Mouse (Mus musculus) lung, postnatal 0 days (tissue): ENCODE results near the gene Fyb. TPM values are rescaled to one million over a fixed set of nuclear protein-coding genes. Genes with fewer than 3 reads are reported as not detected.

ENCODE experiments used
- ATAC-seq: fragments of 200-750 bp; cut with Nextera tagmentation; 2 replicates; pipeline ENCODE4 v1.8.0; 2017; ENCODE audit warnings: moderate library complexity
- DNase-seq: peaks from one replicate; pipeline ENCODE4 v3.0.0-alpha.2; 2016; ENCODE audit warnings: low spot score
- H3K27ac ChIP-seq: fragments of 300-500 bp; sonication (generic); 2 replicates; pipeline ENCODE4 v1.5.1; 2014; ENCODE audit warnings: antibody characterized with exemption, mild to moderate bottlenecking, low read length, mixed read lengths
- H3K27me3 ChIP-seq: fragments of 300-500 bp; sonication (generic); replicated peaks from 2 replicates; pipeline ENCODE4 v1.6.1; 2014; ENCODE audit warnings: low read length, mixed read lengths; ENCODE audit not compliant: insufficient read depth
- H3K36me3 ChIP-seq: fragments of 300-500 bp; sonication (generic); 2 replicates; pipeline ENCODE4 v1.6.1; 2014; ENCODE audit warnings: low read length, mixed read lengths; ENCODE audit not compliant: insufficient read depth
- H3K4me1 ChIP-seq: fragments of 300-500 bp; sonication (generic); 2 replicates; pipeline ENCODE4 v1.6.1; 2014; ENCODE audit warnings: antibody characterized with exemption, low read depth, low read length, mixed read lengths; ENCODE audit not compliant: insufficient read depth
- H3K4me2 ChIP-seq: fragments of 300-500 bp; sonication (generic); replicated peaks from 2 replicates; pipeline ENCODE4 v1.6.1; 2014; ENCODE audit warnings: low read depth, mild to moderate bottlenecking, low read length, moderate library complexity, mixed read lengths
- H3K4me3 ChIP-seq: fragments of 300-500 bp; sonication (generic); 2 replicates; pipeline ENCODE4 v1.5.1; 2014; ENCODE audit warnings: low read depth, low read length
- H3K9ac ChIP-seq: fragments of 300-500 bp; sonication (generic); replicated peaks from 2 replicates; pipeline ENCODE4 v1.6.1; 2014; ENCODE audit warnings: low read depth, mild to moderate bottlenecking
- H3K9me3 ChIP-seq: fragments of 300-500 bp; sonication (generic); 2 replicates; pipeline ENCODE4 v1.6.1; 2016; ENCODE audit warnings: low read length, mixed read lengths
- CTCF ChIP-seq: IDR thresholded peaks from 2 replicates; pipeline ENCODE4 v1.5.1; 2016; ENCODE audit warnings: antibody characterized with exemption, mild to moderate bottlenecking
- EP300 ChIP-seq: IDR thresholded peaks from 2 replicates; pipeline ENCODE4 v1.6.1; 2016; ENCODE audit warnings: antibody characterized with exemption, mild to moderate bottlenecking, control low read depth
- WGBS: fragments of 180-500 bp; shearing (Covaris S2); extraction: QIAGEN DNeasy Blood & Tissue Kit; methylation state at CpG from one replicate; pipeline ENCODE4 v1.1.7; 2014; 5-methylcytosine and 5-hydroxymethylcytosine counted together
- polyA plus RNA-seq: library from polyadenylated mRNA; unstranded; fragments of >200 nt; fragmentation: Nextera tagmentation; extraction: Ambion mirVana; gene quantifications from 2 replicates; pipeline ENCODE4 v1.2.1, GENCODE M21; 2015

Gene Fyb
- polyA plus RNA-seq, 1 experiment from 2014 or later = 7.5 TPM

- WGBS = 32% methylated on average over 14 of the region's 14 CpGs
- no peak overlapping the region for H3K4me2 ChIP-seq
- TF ChIP-seq CTCF = no peak
- no peak for TF ChIP-seq EP300
These were observed 146.3 kb downstream of the Fyb start for GRCm38 (mm10) chr15:6668793-6669437.

GRCm38 (mm10) chr15:6678479-6678878, 155.8 kb downstream of the Fyb start:
- H3K4me1 ChIP-seq = no peaks in the 10 kb centered on the region
- H3K27me3 ChIP-seq = no peaks in the 10 kb centered on the region
- no peak overlapping the region for H3K9ac ChIP-seq
- H3K4me3 ChIP-seq = no peak overlapping the region
- no peaks in the 10 kb centered on the region for H3K36me3 ChIP-seq
- TF ChIP-seq EP300 (no peak), CTCF (no peak)
- no peak for ATAC-seq
- no peaks in the 10 kb centered on the region for H3K9me3 ChIP-seq
- WGBS = 79% methylated on average over 2 of the region's 2 CpGs
- no peak overlapping the region for H3K27ac ChIP-seq
- DNase-seq = no peak
- no peak overlapping the region for H3K4me2 ChIP-seq

More at GRCm38 (mm10) chr15:6668793-6669437, 146.3 kb downstream of the Fyb start:
- Histone ChIP-seq H3K27me3 (no peaks in the 10 kb centered on the region), H3K27ac (no peak overlapping the region), H3K36me3 (no peaks in the 10 kb centered on the region), H3K4me1 (no peaks in the 10 kb centered on the region), H3K4me3 (no peak overlapping the region), H3K9me3 (no peaks in the 10 kb centered on the region), H3K9ac (no peak overlapping the region)
- ATAC-seq (no peak), DNase-seq (no peak)

DNA sequence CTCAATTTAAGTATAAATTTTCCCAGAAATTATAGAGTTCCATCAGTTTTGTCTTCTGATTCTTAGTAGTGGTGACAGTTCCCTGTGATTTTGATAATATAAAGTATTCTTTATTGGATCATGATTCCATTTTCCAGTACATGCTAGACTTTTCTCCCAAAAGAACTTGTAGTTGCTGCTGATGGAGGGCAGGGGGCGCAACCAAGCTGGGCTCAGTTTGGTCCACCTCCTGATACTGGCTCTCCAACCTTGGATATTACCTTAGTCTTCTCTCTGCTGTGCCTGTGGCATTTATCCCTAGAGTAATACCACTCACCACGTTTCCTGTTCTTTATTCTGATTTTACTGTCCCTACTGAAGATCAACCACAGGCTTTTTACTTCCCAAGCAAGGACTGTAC, 179.5 kb downstream of the Fyb start:
- Histone ChIP-seq H3K36me3 (no peaks in the 10 kb centered on the region), H3K27ac (no peak overlapping the region), H3K4me3 (no peak overlapping the region), H3K9me3 (no peaks in the 10 kb centered on the region), H3K27me3 (no peaks in the 10 kb centered on the region; the same call in 1 of the 2 replicates), H3K4me1 (no peaks in the 10 kb centered on the region), H3K4me2 (no peak overlapping the region), H3K9ac (no peak overlapping the region)
- 59% methylated on average over 2 of the region's 2 CpGs for WGBS
- no peak for ATAC-seq
- no peak for DNase-seq
- TF ChIP-seq CTCF = peak; percentile 62
- TF ChIP-seq EP300 = no peak

GRCm38 (mm10) chr15:6705351-6705901, 182.8 kb downstream of the Fyb start:
- whole genome bisulfite sequencing = 46% methylated on average over 7 of the region's 7 CpGs
- no peak overlapping the region for H3K4me3 ChIP-seq
- no peak for ATAC-seq
- H3K27ac ChIP-seq = no peak overlapping the region
- DNase-seq = no peak
- H3K36me3 ChIP-seq = no peaks in the 10 kb centered on the region
- TF ChIP-seq EP300 (no peak), CTCF (no peak)
- H3K4me1 ChIP-seq = peaks cover under 1% of the 10 kb centered on the region; the same call in 1 of the 2 replicates
- H3K9me3 ChIP-seq = no peaks in the 10 kb centered on the region
- no peak overlapping the region for H3K9ac ChIP-seq
- H3K27me3 ChIP-seq = no peaks in the 10 kb centered on the region; the same call in 1 of the 2 replicates
- no peak overlapping the region for H3K4me2 ChIP-seq

- under 1% methylated on average over 43 of the region's 43 CpGs for WGBS
- Histone ChIP-seq H3K36me3 (no peaks in the 10 kb centered on the region), H3K4me2 (peak overlapping the region; percentile 91), H3K27ac (peak overlapping the region; percentile 98), H3K27me3 (no peaks in the 10 kb centered on the region; the same call in 1 of the 2 replicates), H3K9ac (peak overlapping the region; percentile 99), H3K4me1 (peaks cover 5% of the 10 kb centered on the region; the same call in 1 of the 2 replicates), H3K9me3 (no peaks in the 10 kb centered on the region), H3K4me3 (peak overlapping the region; percentile 100)
- peak; percentile 65 for ATAC-seq
- no peak for TF ChIP-seq CTCF
- TF ChIP-seq EP300 = no peak
- peak; percentile 73 for DNase-seq
These were observed 184.9 kb downstream of the Fyb start for GRCm38 (mm10) chr15:6707551-6707935.

GRCm38 (mm10) chr15:6707936-6708525, 185.4 kb downstream of the Fyb start, which contains the start of gene Rictor:
TSS of gene Rictor (plus strand) at chr15:6708379.
- peak; percentile 88 for ATAC-seq
- Histone ChIP-seq H3K4me1 (peaks cover 6% of the 10 kb centered on the region; the same call in 1 of the 2 replicates), H3K9me3 (no peaks in the 10 kb centered on the region), H3K4me3 (peak within 1 kb of the TSS; percentile 100), H3K36me3 (no peaks in the 10 kb centered on the region), H3K27ac (peak within 1 kb of the TSS; percentile 98), H3K9ac (peak within 1 kb of the TSS; percentile 99), H3K4me2 (peak within 1 kb of the TSS; percentile 91), H3K27me3 (no peaks in the 10 kb centered on the region; the same call in 1 of the 2 replicates)
- peak; percentile 92 for DNase-seq
- TF ChIP-seq EP300 = no peak
- no peak for TF ChIP-seq CTCF
- WGBS = under 1% methylated on average over 46 of the region's 82 CpGs
